Mouse (Mus musculus) midbrain, embryonic 11.5 days (tissue): Measurements from ENCODE around the gene Iqcd. TPM values are rescaled to one million over a fixed set of nuclear protein-coding genes. Genes with fewer than 3 reads are reported as not detected.
A peak's percentile ranks its signal among the peaks of the same experiment; 100 is the strongest.

Experiments
- ATAC-seq: fragments of 200-750 bp; cut with Nextera tagmentation; 2 replicates; pipeline ENCODE4 v1.8.0; 2017; ENCODE audit warnings: moderate TSS enrichment, moderate library complexity; ENCODE audit not compliant: low FRiP score
- DNase-seq: peaks from one replicate; pipeline ENCODE4 v3.0.0; 2015; ENCODE audit warnings: low spot score; ENCODE audit errors: missing footprints
- H3K27ac ChIP-seq: fragments of 300-500 bp; sonication (generic); 2 replicates; pipeline ENCODE4 v1.5.1; 2014; ENCODE audit warnings: low read depth, low read length
- H3K27me3 ChIP-seq: fragments of 300-500 bp; sonication (generic); 2 replicates; pipeline ENCODE4 v1.6.1; 2014; ENCODE audit warnings: mild to moderate bottlenecking, low read length, moderate library complexity, mixed read lengths; ENCODE audit not compliant: control insufficient read depth, insufficient read depth
- H3K36me3 ChIP-seq: fragments of 300-500 bp; sonication (generic); 2 replicates; pipeline ENCODE4 v1.6.1; 2014; ENCODE audit warnings: mild to moderate bottlenecking, low read length, moderate library complexity, mixed read lengths; ENCODE audit not compliant: control insufficient read depth, insufficient read depth
- H3K4me1 ChIP-seq: fragments of 300-500 bp; sonication (generic); 2 replicates; pipeline ENCODE4 v1.6.1; 2014; ENCODE audit warnings: low read length; ENCODE audit not compliant: control insufficient read depth, insufficient read depth
- H3K4me2 ChIP-seq: fragments of 300-500 bp; sonication (generic); 2 replicates; pipeline ENCODE4 v1.6.1; 2014; ENCODE audit warnings: mild to moderate bottlenecking, moderate library complexity
- H3K4me3 ChIP-seq: fragments of 300-500 bp; sonication (generic); 2 replicates; pipeline ENCODE4 v1.5.1; 2014; ENCODE audit warnings: low read depth, low read length
- H3K9ac ChIP-seq: fragments of 300-500 bp; sonication (generic); 2 replicates; pipeline ENCODE4 v1.6.1; 2014; ENCODE audit warnings: low read length
- H3K9me3 ChIP-seq: fragments of 300-500 bp; sonication (generic); 2 replicates; pipeline ENCODE4 v1.6.1; 2016; ENCODE audit warnings: low read length; ENCODE audit not compliant: control insufficient read depth
- WGBS: fragments of 180-500 bp; shearing (Covaris S2); extraction: QIAGEN DNeasy Blood & Tissue Kit; methylation state at CpG from one replicate; pipeline ENCODE4 v1.1.7; 2014; 5-methylcytosine and 5-hydroxymethylcytosine counted together
- polyA plus RNA-seq: library from polyadenylated mRNA; unstranded; fragments of >200 nt; fragmentation: Nextera tagmentation; extraction: Ambion mirVana; gene quantifications from 2 replicates; pipeline ENCODE4 v1.2.1, GENCODE M21; 2014

Gene Iqcd
- polyA plus RNA-seq, 1 experiment from 2014 or later: 0.25 TPM

- peak overlapping the region; percentile 45; the same call in 1 of the 2 replicates for H3K9ac ChIP-seq
- WGBS: 1% methylated on average over 8 of the region's 8 CpGs
- H3K27ac ChIP-seq: no peak overlapping the region
These were observed 16.9 kb downstream of the Iqcd start for GRCm38 (mm10) chr5:120605688-120606087.

GRCm38 (mm10) chr5:120606590-120607200 is 17.9 kb downstream of the Iqcd start:
- Histone ChIP-seq H3K27ac (no peak overlapping the region), H3K4me3 (no peak overlapping the region), H3K36me3 (no peaks in the 10 kb centered on the region), H3K4me2 (no peak overlapping the region), H3K9me3 (no peaks in the 10 kb centered on the region), H3K4me1 (peaks cover 11% of the 10 kb centered on the region), H3K9ac (0 out of 2 replicates have a peak overlapping the region, but pooled peaks have one; percentile 10), H3K27me3 (no peaks in the 10 kb centered on the region)
- ATAC-seq (no peak), DNase-seq (no peak)
- 64% methylated on average over 25 of the region's 25 CpGs for WGBS

More at GRCm38 (mm10) chr5:120605688-120606087, 16.9 kb downstream of the Iqcd start:
- Histone ChIP-seq H3K27me3 (no peaks in the 10 kb centered on the region), H3K9me3 (no peaks in the 10 kb centered on the region), H3K4me3 (peak overlapping the region; percentile 29), H3K36me3 (no peaks in the 10 kb centered on the region), H3K4me1 (peaks cover 4% of the 10 kb centered on the region; the same call in 1 of the 2 replicates), H3K4me2 (peak overlapping the region; percentile 59; the same call in 1 of the 2 replicates)
- DNase-seq: peak; percentile 98
- peak; percentile 66 for ATAC-seq

- no peak for DNase-seq
These were observed 18.5 kb downstream of the Iqcd start for GRCm38 (mm10) chr5:120607335-120607734.

GRCm38 (mm10) chr5:120609246-120609775 is 20.5 kb downstream of the Iqcd start:
- ATAC-seq (no peak), DNase-seq (no peak)
- Histone ChIP-seq H3K9me3 (no peaks in the 10 kb centered on the region), H3K27me3 (no peaks in the 10 kb centered on the region), H3K27ac (no peak overlapping the region), H3K9ac (no peak overlapping the region), H3K36me3 (no peaks in the 10 kb centered on the region), H3K4me3 (no peak overlapping the region), H3K4me2 (no peak overlapping the region), H3K4me1 (peaks cover 20% of the 10 kb centered on the region)
- 91% methylated on average over 16 of the region's 16 CpGs for WGBS

More at GRCm38 (mm10) chr5:120607335-120607734, 18.5 kb downstream of the Iqcd start:
- Histone ChIP-seq H3K4me1 (peaks cover 14% of the 10 kb centered on the region), H3K4me3 (no peak overlapping the region), H3K4me2 (no peak overlapping the region), H3K9me3 (no peaks in the 10 kb centered on the region), H3K27me3 (no peaks in the 10 kb centered on the region), H3K9ac (no peak overlapping the region), H3K27ac (no peak overlapping the region), H3K36me3 (no peaks in the 10 kb centered on the region)
- WGBS: 84% methylated on average over 3 of the region's 3 CpGs
- ATAC-seq: no peak

GRCm38 (mm10) chr5:120610906-120611305 is 22.1 kb downstream of the Iqcd start:
- Histone ChIP-seq H3K4me1 (peaks cover 15% of the 10 kb centered on the region), H3K4me3 (no peak overlapping the region), H3K27me3 (no peaks in the 10 kb centered on the region), H3K27ac (no peak overlapping the region), H3K36me3 (peaks cover 2% of the 10 kb centered on the region; the same call in 1 of the 2 replicates), H3K9me3 (peaks cover 3% of the 10 kb centered on the region; the same call in 1 of the 2 replicates), H3K4me2 (no peak overlapping the region; the same call in 1 of the 2 replicates), H3K9ac (no peak overlapping the region)
- 91% methylated on average over 5 of the region's 5 CpGs for WGBS
- DNase-seq: no peak
- no peak for ATAC-seq

GRCm38 (mm10) chr5:120611416-120611815 is 22.6 kb downstream of the Iqcd start:
- peak overlapping the region; percentile 80 for H3K4me2 ChIP-seq
- DNase-seq (no peak), ATAC-seq (no peak)
- H3K27me3 ChIP-seq: no peaks in the 10 kb centered on the region
- WGBS: 65% methylated on average over 8 of the region's 8 CpGs
- H3K4me3 ChIP-seq: peak overlapping the region; percentile 48
- peak overlapping the region; percentile 64 for H3K9ac ChIP-seq
- peaks cover 3% of the 10 kb centered on the region; the same call in 1 of the 2 replicates for H3K9me3 ChIP-seq
- H3K36me3 ChIP-seq: peaks cover 3% of the 10 kb centered on the region; the same call in 1 of the 2 replicates
- no peak overlapping the region for H3K27ac ChIP-seq
- peaks cover 15% of the 10 kb centered on the region for H3K4me1 ChIP-seq

- under 1% methylated on average over 22 of the region's 22 CpGs for WGBS
These were observed 23.6 kb downstream of the Iqcd start, which contains the start of the genes Rita1 and Ddx54 for GRCm38 (mm10) chr5:120612442-120612821. Rita1 (minus strand) TSS chr5:120612589. Ddx54 (plus strand) TSS chr5:120612739.

GRCm38 (mm10) chr5:120612822-120613604 is 24.2 kb downstream of the Iqcd start:
- under 1% methylated on average over 69 of the region's 69 CpGs for WGBS
- peaks cover 7% of the 10 kb centered on the region; the same call in 1 of the 2 replicates for H3K36me3 ChIP-seq
- H3K9me3 ChIP-seq: peaks cover 3% of the 10 kb centered on the region; the same call in 1 of the 2 replicates
- DNase-seq (peak; percentile 99), ATAC-seq (peak; percentile 95)
- peaks cover 15% of the 10 kb centered on the region for H3K4me1 ChIP-seq
- H3K27me3 ChIP-seq: no peaks in the 10 kb centered on the region
- peak overlapping the region; percentile 48 for H3K4me3 ChIP-seq
- no peak overlapping the region; the same call in 1 of the 2 replicates for H3K27ac ChIP-seq
- peak overlapping the region; percentile 72 for H3K9ac ChIP-seq
- H3K4me2 ChIP-seq: peak overlapping the region; percentile 92

More at GRCm38 (mm10) chr5:120612442-120612821, 23.6 kb downstream of the Iqcd start, which contains the start of the genes Rita1 and Ddx54:
- H3K4me1 ChIP-seq: peaks cover 15% of the 10 kb centered on the region
- H3K9ac ChIP-seq: peak within 1 kb of the TSS; percentile 72
- DNase-seq (peak; percentile 100), ATAC-seq (peak; percentile 87)
- peaks cover 3% of the 10 kb centered on the region; the same call in 1 of the 2 replicates for H3K9me3 ChIP-seq
- no peaks in the 10 kb centered on the region for H3K27me3 ChIP-seq
- no peak within 1 kb of the TSS; the same call in 1 of the 2 replicates for H3K27ac ChIP-seq
- peak within 1 kb of the TSS; percentile 48 for H3K4me3 ChIP-seq
- peaks cover 7% of the 10 kb centered on the region; the same call in 1 of the 2 replicates for H3K36me3 ChIP-seq
- peak within 1 kb of the TSS; percentile 92 for H3K4me2 ChIP-seq
